Mouse (Mus musculus): ENCODE data around the gene Katna1.

DNA sequence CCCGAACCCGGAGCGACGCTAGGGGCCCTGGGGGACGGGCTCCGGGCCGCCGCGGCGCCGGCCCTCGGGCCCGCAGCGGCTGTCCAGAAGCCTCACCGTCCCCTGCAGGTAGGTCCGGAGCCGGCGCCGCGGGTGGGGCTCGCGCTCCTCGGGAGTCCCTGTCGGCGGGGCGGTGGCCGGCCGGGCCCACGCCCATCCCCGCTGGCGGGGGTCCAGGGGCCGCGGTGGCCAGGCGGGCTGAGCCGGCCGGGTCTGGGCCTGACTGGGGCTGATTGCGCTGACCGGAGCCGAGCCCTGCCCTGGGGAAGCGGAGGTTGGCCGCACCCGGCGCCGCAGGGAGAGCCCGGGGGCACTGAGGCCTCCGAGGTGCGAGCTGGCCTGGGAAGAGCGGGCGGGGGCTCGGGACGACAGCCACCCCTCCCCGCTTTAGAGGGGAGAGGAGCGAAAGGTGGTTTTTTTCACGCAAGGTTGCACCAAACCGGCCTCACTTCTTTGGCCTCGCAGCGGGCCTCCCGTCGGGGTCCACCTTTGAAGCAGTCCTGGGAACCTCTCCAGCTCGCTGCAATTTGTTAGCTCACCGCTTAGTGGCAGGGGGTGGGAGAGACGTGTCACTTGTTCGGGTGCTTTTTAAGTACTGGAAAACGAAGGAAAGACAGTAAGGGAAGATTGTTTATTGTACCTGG is 44.3 kb upstream of the Katna1 start:
- TF ChIP-seq JUND (IDR thresholded peaks at IDR 0.05; ENCODE audit: low read depth, low read length) (no peak), EP300 (IDR thresholded peaks at IDR 0.05; ENCODE audit: low read depth in 1 of 2, low read length in 2 of 2) (no peak), ETS1 (IDR thresholded peaks at IDR 0.05; ENCODE audit: low read depth, low read length) (no peak), HCFC1 (IDR thresholded peaks at IDR 0.05; ENCODE audit: low read depth, low read length) (no peak), CHD2 (IDR thresholded peaks at IDR 0.05; ENCODE audit: low read length) (no peak), ZNF384 (IDR thresholded peaks at IDR 0.05; ENCODE audit: low read depth, low read length) (no peak), SIN3A (IDR thresholded peaks at IDR 0.05; ENCODE audit: low read length) (peak; percentile 84)

All from MEL (cell line).